Mouse (Mus musculus): ENCODE measurements around the gene Bub1. TPM values are rescaled to one million over a fixed set of nuclear protein-coding genes. Genes with fewer than 3 reads are reported as not detected.

The Bub1 gene
- polyA plus RNA-seq, 1 experiment from 2014 or later: 35.7 TPM

Other genes with a start within 250 kb of the Bub1 start
- 2.2 and 2.8 TPM in 2 replicates for gene Zfp661, start 244.8 kb downstream of the Bub1 start, polyA plus RNA-seq (2015; fragmentation: Nextera tagmentation; extraction: Ambion mirVana)
- gene Mrps5, start 244.6 kb downstream of the Bub1 start, polyA plus RNA-seq (2015; fragmentation: Nextera tagmentation; extraction: Ambion mirVana): 123 and 132 TPM in 2 replicates
- gene Mal, start 175.2 kb downstream of the Bub1 start, polyA plus RNA-seq (2015; fragmentation: Nextera tagmentation; extraction: Ambion mirVana): 3.8 and 4.2 TPM in 2 replicates
- 8.1 and 10.2 TPM in 2 replicates for gene Mall, start 101.9 kb downstream of the Bub1 start, polyA plus RNA-seq (2015; fragmentation: Nextera tagmentation; extraction: Ambion mirVana)
- gene Nphp1, start 43.0 kb downstream of the Bub1 start, polyA plus RNA-seq (2015; fragmentation: Nextera tagmentation; extraction: Ambion mirVana): 19.6 and 20.0 TPM in 2 replicates
- gene Mtln, start 39.4 kb downstream of the Bub1 start, polyA plus RNA-seq (2015; fragmentation: Nextera tagmentation; extraction: Ambion mirVana): 36.4 and 45.6 TPM in 2 replicates
- 0.28 and 0.39 TPM in 2 replicates for gene Acoxl, start 7.0 kb upstream of the Bub1 start, polyA plus RNA-seq (2015; fragmentation: Nextera tagmentation; extraction: Ambion mirVana)

All from heart, embryonic 15.5 days (tissue).